Mouse (Mus musculus): ENCODE measurements around the gene Borcs5. TPM values are rescaled to one million over a fixed set of nuclear protein-coding genes. Genes with fewer than 3 reads are reported as not detected.

Borcs5 gene
- total RNA-seq, 2 experiments from 2014 or later = 32.1 to 36.1 TPM

DNA sequence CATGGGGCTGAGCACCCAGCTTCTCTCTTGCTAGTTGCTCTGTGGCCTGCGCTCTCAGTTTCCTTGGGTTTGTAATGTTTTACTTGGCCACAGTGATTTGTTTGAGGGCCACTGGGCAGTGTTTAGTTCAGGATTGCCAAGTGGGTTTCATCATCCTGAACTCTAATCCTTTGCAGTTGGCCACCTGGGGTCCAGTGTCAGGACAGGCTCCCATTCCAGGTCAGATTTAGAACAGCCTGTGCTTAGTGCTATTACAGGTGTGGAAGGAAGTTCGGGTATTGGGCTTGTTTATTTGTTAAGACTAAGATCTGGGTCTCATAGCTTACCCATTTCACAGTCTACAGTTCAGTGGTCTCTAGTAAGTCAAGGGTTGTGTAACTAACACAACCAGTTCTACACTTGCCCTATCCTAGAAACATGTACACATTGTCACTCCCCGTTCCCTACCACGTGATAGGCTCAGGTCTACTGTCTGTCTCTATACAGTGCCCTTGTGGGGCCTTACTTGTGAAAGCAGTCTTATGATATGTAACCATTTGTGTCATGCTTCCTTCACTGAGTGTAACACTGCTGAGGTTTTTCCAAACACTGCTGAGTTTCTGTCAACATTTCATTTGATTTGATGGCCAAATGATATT, 63.9 kb downstream of the Borcs5 start:
- intact Hi-C loops (cut with DNase I) = no loop called here
- DNase-seq (ENCODE audit: low spot score in 2 of 2) = no peak

DNA sequence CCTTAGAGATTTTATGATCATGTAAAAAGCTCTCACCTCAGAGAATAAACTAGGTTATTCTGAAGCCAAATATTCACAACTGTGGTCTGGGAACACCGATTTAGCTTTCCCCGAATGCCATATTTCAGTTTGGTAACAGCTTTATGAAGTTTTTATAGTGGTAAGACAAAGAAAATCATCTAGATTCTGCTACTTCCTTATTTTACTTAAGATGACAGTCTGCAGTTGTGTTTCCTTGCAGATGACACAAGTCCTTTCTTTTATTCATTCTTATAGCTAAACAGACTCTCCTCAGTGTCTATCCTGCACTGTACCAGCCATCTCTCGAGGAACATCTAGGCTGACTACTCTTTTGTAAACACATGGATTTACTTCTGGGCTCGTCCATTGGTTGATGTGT, 67.2 kb downstream of the Borcs5 start:
- no peak for DNase-seq (ENCODE audit: low spot score in 2 of 2)
- intact Hi-C loops (cut with DNase I) = no loop called here

DNA sequence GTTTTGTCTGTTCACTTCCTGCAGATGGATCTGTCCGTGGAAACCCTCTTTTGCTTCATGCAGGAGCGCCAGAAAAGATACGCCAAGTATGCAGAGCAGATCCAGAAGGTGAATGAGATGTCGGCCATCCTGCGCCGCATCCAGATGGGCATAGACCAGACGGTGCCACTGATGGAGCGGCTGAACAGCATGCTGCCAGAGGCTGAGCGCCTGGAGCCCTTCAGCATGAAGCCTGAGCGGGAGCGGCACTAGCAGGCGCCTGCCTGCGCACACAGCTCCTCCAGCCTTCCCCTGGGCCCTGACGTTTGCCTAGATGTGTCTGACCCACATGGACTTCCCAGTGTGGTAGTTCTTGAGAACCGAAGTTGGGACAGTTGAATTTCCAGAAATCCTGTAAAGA, 70.7 kb downstream of the Borcs5 start:
- no peak for DNase-seq (ENCODE audit: low spot score in 2 of 2)
- intact Hi-C loops (cut with DNase I) = no loop called here

DNA sequence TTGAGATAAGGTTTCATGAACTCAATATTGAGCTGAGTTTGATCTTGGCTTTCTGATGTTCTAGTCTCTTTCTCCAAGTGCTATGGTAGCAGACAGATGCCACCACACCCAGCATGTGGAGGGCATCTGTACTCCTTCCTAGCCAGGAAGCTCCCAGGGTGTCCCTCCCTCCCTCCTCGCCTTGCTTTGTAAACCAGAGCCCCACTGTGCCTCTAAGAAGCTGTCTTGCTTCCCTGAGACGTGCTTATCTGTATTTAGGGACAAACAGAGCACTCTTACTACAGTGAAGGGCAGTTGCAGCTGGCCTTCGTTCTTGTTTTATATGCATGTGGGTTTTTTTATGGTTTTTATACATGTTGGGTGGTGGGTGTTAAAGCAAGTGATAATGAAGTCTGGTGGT, 74.0 kb downstream of the Borcs5 start:
- no peak for DNase-seq (ENCODE audit: low spot score in 2 of 2)
- intact Hi-C loops (cut with DNase I) = no loop called here

DNA sequence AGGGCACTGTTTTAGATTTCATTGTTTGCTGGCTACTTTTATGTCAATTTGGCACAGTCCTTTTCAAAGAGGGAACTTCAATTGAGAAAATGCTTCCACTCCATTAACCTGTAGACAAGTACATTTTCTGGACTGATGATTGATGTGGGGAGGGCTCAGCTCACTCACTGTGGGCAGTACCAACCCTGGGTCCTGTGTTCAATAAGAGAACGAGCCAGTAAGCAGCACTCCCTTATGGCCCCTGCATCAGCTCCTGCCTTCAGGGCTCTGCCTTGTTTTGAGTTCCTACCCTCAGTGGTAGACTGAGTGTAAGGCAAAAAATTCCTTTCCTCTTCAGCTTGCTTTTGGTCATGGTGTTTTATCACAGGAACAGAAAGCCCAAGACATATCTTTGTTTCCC, 74.6 kb downstream of the Borcs5 start:
- intact Hi-C loops (cut with DNase I) = no loop called here
- DNase-seq (ENCODE audit: low spot score in 2 of 2) = no peak

DNA sequence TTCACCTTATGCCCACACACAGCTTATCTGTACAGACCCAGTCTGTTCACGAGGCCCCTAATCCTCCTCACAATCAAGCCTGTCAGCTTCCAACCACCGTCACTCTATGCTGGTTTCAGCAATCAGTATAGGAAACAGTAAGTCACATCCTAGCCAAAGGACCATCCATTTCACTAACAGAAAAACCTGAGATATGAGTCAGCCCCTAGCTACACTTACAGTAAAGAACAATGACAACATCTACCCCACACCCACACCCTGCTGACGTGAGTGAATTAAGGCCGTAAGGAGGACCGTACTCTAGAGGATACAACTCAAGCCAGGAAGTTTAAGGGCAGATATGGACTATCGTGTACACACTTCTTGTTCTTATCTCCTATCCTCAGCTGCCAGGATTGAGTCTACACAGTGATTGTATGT, 76.9 kb downstream of the Borcs5 start:
- peak in 1 of 2 experiments; percentile 31 for DNase-seq (ENCODE audit: low spot score in 2 of 2)
- intact Hi-C loops (cut with DNase I) = no loop called here

DNA sequence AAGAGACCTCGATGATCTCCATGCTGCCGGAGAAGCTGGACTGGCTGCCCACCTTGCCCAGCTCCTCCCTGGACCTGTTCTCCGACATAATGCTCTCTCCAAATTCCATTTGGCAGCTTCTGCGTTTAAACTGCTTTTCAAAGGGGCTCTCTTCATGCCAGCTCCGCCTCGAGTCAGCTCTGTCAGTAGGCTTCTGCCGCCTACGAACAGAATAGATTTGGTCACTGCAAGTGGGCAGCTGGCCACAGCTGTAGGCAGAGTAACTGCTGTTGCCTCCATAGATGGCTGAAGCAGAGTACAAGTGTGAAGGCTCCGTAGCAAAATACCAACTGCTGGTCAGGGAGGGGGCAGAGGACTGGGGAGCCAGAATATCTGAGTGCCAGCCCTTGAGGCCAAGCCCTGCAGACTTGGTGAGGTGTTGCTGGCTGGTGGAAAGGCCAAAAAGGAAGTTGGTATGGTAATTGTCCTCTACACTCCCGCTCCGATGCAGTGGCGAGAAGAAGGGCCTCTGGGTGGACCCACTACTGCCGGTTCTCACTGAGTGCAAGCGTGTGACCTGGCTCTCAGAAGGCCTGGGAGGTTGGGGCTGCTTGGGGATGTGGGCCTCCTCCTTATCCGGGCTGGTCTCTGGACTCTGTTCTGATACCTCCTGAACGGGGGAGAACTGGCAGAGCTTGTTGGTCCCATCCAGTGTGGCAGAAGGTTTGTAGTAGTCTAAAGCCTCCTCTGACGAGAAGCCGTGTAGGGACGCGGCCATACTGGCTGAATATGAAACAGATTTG, 78.8 kb downstream of the Borcs5 start:
- DNase-seq (ENCODE audit: low spot score in 2 of 2) = peak; percentile 14 to 75
- intact Hi-C loops (cut with DNase I) = no loop called here

DNA sequence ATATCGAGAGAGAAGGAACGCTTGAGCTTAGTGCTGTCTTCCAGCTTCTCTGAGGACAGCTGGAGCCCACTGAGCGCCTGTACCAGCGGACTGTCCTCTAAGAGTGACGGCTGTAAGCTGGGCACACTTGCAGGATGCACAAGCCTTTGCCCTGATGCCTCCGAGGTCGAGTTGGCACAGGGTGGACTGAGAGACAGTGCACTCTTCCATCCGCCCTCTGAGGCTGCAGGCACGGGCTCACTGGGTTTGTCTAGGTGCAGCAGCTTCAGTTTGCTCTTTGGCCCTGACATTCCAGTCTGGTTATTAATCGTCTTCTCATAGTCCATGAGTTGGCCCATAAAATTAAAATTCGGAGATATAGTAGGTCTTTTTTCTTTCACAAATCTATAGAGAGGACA, 79.4 kb downstream of the Borcs5 start:
- intact Hi-C loops (cut with DNase I) = no loop called here
- no peak for DNase-seq (ENCODE audit: low spot score in 2 of 2)

DNA sequence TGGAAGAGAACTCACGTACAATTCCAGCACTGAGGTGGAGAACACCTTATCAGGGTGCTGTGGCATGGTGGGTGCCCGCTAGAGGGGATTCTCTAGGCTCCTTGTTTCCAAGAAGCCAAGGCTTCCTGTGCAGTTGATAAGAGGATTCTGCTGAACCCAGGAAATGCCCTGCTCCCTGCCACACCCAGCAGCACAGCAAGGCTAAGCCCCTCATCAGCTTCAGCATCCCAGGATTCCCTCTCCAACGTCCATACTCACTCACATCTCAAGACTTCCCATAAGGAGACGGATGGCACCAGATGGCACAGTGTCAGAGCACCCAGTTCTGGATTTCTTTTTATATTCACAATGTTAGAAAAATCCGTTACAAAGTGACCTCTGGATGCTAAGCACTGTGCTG, 79.8 kb downstream of the Borcs5 start:
- intact Hi-C loops (cut with DNase I) = no loop called here
- no peak for DNase-seq (ENCODE audit: low spot score in 2 of 2)

DNA sequence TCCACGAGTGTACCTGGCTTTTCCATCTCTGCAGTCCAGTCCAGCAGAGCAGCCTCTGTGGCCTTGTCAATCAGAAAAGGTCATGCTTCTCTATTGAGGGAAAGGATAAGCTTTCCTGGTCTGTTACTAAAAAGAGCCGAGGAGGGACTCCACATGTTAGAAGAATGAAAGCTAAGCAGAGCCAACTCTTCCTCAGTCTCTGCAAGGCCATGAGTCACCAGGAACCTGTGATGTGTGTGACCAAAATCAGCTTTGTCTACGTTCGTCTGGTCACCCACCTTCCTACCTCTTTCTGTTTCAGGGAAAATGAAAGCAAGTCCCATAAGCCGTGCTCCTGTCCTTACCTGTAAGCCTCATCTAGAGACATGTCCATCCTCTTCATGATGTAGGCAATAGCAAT, 80.8 kb downstream of the Borcs5 start:
- peak in 1 of 2 experiments; percentile 31 for DNase-seq (ENCODE audit: low spot score in 2 of 2)
- intact Hi-C loops (cut with DNase I) = no loop called here

DNA sequence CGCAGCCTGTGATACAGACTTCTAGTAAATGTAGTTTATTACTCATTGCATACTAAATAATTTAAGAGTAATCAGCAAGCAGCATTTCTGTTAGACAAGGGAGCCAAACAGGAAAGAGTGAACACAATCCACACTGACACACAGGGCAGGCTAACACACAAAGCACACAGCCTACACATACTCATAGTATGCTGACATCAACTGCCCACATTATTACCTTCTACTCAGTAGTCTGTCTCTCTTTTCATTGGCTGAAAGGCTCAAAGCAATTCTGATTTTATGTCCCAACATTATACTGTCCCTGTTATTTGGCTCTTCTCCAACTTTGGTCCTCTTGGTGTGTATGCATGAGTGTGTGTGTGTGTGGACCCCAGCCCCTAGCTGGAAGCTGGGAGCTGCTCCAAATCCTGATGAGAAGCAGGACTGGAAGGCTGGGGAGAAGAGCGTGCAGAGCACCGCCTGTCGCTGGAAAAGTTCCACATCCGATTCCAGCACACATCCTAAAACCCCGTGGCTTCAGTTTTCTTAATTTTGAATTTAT, 82.5 kb downstream of the Borcs5 start:
- no peak for DNase-seq (ENCODE audit: low spot score in 2 of 2)
- intact Hi-C loops (cut with DNase I) = no loop called here

DNA sequence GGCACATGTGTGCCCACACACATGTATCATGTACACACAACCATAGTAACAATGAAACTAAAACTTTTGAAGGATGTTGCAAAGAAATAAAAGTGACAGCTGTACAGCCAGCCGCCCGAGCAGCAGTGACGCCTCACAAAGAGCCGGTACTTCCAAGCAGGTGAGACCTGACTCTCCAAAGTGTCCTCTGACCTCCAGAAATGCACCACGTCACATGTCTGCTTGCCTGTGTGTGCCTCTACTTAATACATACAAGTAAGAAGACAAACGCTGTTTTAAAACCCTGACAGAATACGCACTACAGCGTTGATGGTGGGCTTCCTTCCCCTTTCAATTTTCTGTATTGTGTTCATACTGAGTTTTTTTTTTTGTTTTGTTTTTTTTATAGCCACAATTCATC, 83.6 kb downstream of the Borcs5 start:
- no peak for DNase-seq (ENCODE audit: low spot score in 2 of 2)
- intact Hi-C loops (cut with DNase I) = no loop called here

DNA sequence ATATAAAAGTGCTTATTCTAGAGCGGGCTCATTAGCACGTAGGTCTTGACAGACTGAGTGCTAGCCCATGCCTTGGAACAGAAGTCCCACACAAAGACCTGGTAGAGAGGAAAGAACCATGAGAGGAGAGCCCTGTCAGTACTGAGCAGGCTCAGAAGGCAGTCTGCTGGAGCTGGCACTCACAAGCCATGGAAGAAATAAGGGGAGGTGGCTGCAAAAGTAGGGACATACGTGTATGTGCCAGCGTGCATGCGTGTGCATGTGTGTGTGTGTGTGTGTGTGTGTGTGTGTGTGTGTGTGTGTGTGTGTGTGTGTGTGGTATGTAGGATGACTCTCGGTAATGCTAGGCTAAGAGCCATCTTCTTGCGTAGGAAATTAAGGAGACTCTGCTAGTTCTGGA, 84.0 kb downstream of the Borcs5 start:
- intact Hi-C loops (cut with DNase I) = no loop called here
- DNase-seq (ENCODE audit: low spot score in 2 of 2) = no peak

DNA sequence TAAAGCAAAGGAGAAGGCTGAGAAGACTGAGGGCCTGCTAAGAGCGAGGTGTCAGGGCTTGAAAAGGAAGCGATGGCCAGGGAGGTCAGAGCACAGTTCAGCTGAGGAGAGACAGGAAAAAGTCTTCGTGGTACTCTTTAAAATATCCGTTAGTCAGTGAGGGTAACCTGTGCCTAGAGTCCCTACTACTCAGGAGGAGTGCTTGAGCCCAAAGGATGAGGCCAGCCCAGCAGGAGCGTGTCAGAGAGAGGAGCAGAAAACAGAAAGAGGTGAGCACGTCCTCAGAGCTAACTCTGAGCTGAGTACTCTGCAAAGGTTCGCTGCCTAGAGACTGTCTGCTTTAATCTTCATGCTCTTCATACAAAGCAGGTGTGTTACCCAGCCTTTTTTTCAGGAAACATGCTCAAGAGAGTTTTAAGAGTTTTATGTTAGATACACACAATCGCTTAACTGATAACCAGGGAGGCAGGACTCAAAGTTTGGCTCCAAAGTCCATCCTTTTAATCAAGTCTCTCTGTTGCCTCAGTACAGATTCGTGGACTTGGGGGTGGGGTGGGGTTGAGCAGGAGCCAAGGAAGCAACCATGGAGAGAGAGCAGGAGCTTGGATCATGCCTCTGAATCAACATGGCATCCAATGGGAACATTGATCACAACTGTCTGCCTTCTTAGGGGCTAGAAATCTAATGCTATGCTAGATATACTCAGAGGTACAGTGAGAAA, 84.7 kb downstream of the Borcs5 start:
- intact Hi-C loops (cut with DNase I) = no loop called here
- no peak for DNase-seq (ENCODE audit: low spot score in 2 of 2)

DNA sequence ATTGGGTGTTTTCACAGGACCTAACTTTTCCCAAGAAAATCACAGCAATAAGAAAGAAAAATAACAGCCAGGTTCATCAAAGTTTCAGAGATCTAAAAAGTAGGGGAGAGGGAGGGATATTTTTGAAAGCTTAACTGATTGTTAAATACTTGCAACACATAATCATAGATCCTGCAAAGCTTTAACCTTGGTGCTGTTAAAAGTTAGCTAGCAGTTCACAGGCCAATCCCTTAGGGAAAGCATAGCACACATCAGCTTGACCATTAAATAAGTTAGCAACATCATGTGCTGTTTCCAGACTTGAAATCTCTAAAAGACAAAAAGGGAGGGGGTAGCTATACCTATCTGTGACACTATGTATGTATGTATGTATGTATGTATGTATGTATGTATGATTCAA, 86.1 kb downstream of the Borcs5 start:
- no peak for DNase-seq (ENCODE audit: low spot score in 2 of 2)
- intact Hi-C loops (cut with DNase I) = no loop called here

DNA sequence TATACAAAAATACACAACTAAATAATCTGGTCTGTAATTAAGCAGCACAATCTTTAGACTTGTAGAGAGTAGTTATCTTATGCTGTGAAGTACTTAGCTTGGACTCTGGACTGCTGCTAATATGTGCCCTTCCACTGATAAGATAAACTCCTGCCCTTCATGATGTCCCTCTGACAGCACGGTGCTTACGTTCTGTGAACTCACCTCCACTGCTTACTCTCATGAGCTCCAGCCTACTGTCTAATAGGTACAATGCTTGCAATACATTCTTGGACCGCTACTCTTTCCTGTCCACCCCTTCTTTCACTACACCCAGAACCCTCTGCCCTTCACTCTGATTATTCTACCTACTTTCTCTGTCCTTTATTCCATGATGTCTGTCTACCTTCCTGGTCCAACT, 91.7 kb downstream of the Borcs5 start:
- no peak for DNase-seq (ENCODE audit: low spot score in 2 of 2)
- intact Hi-C loops (cut with DNase I) = no loop called here

DNA sequence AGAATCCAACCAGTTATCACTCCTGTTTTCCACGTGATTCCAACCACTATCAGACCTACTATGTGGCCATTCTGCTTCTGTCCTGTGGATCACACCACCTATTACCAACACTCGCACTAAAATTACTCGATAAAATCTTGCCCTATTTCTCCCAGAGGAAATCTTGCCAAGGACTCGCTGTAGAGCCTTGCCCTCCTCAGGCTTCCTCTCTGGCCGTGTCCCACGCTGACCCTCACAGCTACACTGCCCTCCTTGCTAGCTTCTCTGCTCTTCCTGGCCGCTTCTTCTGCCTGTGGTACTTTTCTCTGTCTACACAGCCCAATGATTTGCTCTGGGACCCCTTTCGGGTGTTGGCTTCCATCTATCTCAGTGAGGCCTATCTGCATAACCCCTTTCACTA, 93.5 kb downstream of the Borcs5 start:
- intact Hi-C loops (cut with DNase I) = no loop called here
- no peak for DNase-seq (ENCODE audit: low spot score in 2 of 2)

DNA sequence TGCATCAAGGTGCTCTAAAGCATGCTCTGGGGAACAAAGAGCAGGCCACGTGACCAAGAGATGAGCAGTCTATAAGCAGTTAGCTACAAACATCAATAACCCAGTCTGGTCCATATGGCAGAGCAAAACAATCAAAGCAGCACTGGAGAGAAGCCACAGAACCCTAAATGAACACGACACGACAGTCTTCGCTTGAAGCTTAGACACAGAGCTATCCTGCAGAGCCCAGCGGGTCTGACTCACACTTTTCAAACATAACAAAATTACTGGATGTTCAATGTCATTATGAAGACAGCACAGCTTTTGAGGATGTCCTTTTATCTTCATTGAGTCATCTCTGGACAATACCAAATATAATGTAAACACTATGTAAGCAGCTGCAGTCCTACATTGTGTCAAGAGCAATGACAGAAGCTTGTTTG, 94.5 kb downstream of the Borcs5 start:
- no peak for DNase-seq (ENCODE audit: low spot score in 2 of 2)
- intact Hi-C loops (cut with DNase I) = no loop called here

DNA sequence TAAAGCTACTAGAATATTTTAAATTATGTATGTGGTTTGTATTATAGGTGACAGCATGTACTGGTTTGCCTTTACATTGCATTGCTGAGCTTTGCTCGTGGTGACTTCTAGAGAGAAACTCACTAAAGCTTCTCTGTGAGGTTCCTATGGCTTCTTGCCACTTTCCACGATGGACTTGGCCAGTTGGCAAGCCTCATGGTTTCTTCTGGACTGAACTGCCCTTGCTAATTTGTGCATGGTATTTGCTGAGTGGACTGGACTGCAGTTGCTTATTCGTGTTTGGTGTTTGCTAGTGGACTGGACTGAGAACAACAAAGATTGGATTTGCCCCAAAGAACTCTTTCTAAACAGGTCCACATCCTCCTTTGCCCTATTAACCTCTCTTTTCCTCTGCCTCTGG, 97.5 kb downstream of the Borcs5 start:
- DNase-seq (ENCODE audit: low spot score in 2 of 2) = no peak
- intact Hi-C loops (cut with DNase I) = no loop called here

DNA sequence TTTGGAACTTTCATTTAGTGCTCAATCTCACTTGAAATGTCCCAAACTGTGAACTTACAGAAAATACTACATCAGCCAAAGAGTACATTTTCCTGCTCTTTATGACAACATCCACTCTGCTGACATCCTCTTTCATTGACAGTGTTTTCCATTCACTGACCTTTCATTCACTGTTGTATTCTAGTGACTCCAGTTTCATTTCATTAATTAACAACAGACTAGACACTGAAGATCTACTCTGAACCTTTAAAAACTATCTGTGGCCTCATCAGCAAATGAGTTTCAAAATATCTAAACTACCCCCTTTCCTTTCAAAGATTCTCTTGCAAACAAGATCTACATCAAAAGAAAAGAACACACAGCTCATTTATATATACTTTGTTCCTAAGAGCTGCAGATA, 104.3 kb downstream of the Borcs5 start:
- DNase-seq (ENCODE audit: low spot score in 2 of 2) = no peak
- intact Hi-C loops (cut with DNase I) = no loop called here

DNA sequence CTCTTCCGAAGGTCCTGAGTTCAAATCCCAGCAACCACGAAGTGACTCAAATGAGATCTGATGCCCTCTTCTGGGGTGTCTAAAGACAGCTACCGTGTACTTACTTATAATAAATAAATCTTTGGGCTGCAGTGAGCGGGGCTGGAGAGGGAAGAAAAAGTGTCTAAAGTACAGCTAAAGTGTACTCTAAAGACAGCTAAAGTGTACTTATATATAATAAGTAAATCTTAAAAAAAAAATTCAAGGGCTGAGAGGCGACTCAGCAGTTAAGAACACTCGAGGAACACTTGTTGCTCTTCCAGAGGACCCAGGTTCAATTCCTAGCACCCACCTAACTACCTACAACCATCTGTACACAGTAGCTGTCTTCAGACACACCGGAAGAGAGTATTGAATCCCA, 106.6 kb downstream of the Borcs5 start:
- no peak for DNase-seq (ENCODE audit: low spot score in 2 of 2)
- intact Hi-C loops (cut with DNase I) = no loop called here

Measured in left cerebral cortex, postnatal 25 days (tissue).